Mouse (Mus musculus) brown adipose tissue, adult 24 weeks (tissue): ENCODE data around the gene Urb1. TPM values are rescaled to one million over a fixed set of nuclear protein-coding genes. Genes with fewer than 3 reads are reported as not detected.
A peak's percentile ranks its signal among the peaks of the same experiment; 100 is the strongest.

Experiments
- H3K27ac ChIP-seq: fragments of 200-500 bp; replicated peaks from 2 replicates; pipeline ENCODE4 v1.5.1; 2012; ENCODE audit warnings: low read depth, mild to moderate bottlenecking, low read length
- H3K4me1 ChIP-seq: fragments of 200-500 bp; 2 replicates; pipeline ENCODE4 v1.6.1; 2012; ENCODE audit warnings: low read length, mixed read lengths; ENCODE audit not compliant: control insufficient read depth, insufficient read depth, insufficient read length
- H3K4me3 ChIP-seq: fragments of 200-500 bp; 2 replicates; pipeline ENCODE4 v1.5.1; 2012; ENCODE audit warnings: low read depth, mild to moderate bottlenecking, low read length, moderate library complexity; ENCODE audit not compliant: insufficient read depth
- polyA plus RNA-seq: library from polyadenylated mRNA; stranded (reverse); fragments of >200 nt; gene quantifications from 2 replicates; pipeline ENCODE4 v1.2.4, GENCODE M21; 2012; ENCODE audit not compliant: missing spikeins, insufficient read depth, insufficient read length

The Urb1 gene
- polyA plus RNA-seq, 1 experiment = 7.5 TPM

- H3K4me3 ChIP-seq = no peak overlapping the region
- H3K27ac ChIP-seq = no peak overlapping the region
- peaks cover 4% of the 10 kb centered on the region; the same call in 1 of the 2 replicates for H3K4me1 ChIP-seq
Measured at GRCm38 (mm10) chr16:90801928-90802327, 8.3 kb downstream of the Urb1 start.

- Histone ChIP-seq H3K4me3 (no peak overlapping the region), H3K4me1 (peaks cover 4% of the 10 kb centered on the region; the same call in 1 of the 2 replicates), H3K27ac (no peak overlapping the region)
Measured at GRCm38 (mm10) chr16:90801251-90801650, 9.0 kb downstream of the Urb1 start.

- H3K4me1 ChIP-seq = peaks cover 4% of the 10 kb centered on the region; the same call in 1 of the 2 replicates
- H3K27ac ChIP-seq = no peak overlapping the region
- no peak overlapping the region for H3K4me3 ChIP-seq
Measured at GRCm38 (mm10) chr16:90799840-90800239, 10.4 kb downstream of the Urb1 start.

- Histone ChIP-seq H3K27ac (no peak overlapping the region), H3K4me3 (no peak overlapping the region), H3K4me1 (no peaks in the 10 kb centered on the region)
Measured at GRCm38 (mm10) chr16:90798848-90799247, 11.4 kb downstream of the Urb1 start.

GRCm38 (mm10) chr16:90798446-90798845, 11.8 kb downstream of the Urb1 start:
- Histone ChIP-seq H3K4me3 (no peak overlapping the region), H3K4me1 (no peaks in the 10 kb centered on the region), H3K27ac (no peak overlapping the region)

GRCm38 (mm10) chr16:90794708-90795107, 15.5 kb downstream of the Urb1 start:
- Histone ChIP-seq H3K4me1 (peaks cover 4% of the 10 kb centered on the region; the same call in 1 of the 2 replicates), H3K4me3 (no peak overlapping the region), H3K27ac (no peak overlapping the region)

- H3K27ac ChIP-seq = peak overlapping the region; percentile 1; the same call in 1 of the 2 replicates
- H3K4me3 ChIP-seq = no peak overlapping the region
- H3K4me1 ChIP-seq = peaks cover 4% of the 10 kb centered on the region; the same call in 1 of the 2 replicates
Measured at GRCm38 (mm10) chr16:90792500-90792899, 17.7 kb downstream of the Urb1 start.

GRCm38 (mm10) chr16:90792066-90792465, 18.1 kb downstream of the Urb1 start:
- no peak overlapping the region for H3K4me3 ChIP-seq
- H3K4me1 ChIP-seq = peaks cover 4% of the 10 kb centered on the region; the same call in 1 of the 2 replicates
- no peak overlapping the region for H3K27ac ChIP-seq

- Histone ChIP-seq H3K4me3 (no peak overlapping the region), H3K4me1 (peaks cover 4% of the 10 kb centered on the region; the same call in 1 of the 2 replicates), H3K27ac (no peak overlapping the region)
Measured at GRCm38 (mm10) chr16:90790946-90791345, 19.3 kb downstream of the Urb1 start.

- no peak overlapping the region for H3K27ac ChIP-seq
- peaks cover 4% of the 10 kb centered on the region; the same call in 1 of the 2 replicates for H3K4me1 ChIP-seq
- no peak overlapping the region for H3K4me3 ChIP-seq
Measured at GRCm38 (mm10) chr16:90788580-90788979, 21.6 kb downstream of the Urb1 start.

GRCm38 (mm10) chr16:90785257-90785656, 25.0 kb downstream of the Urb1 start:
- Histone ChIP-seq H3K4me1 (no peaks in the 10 kb centered on the region), H3K27ac (no peak overlapping the region), H3K4me3 (no peak overlapping the region)

GRCm38 (mm10) chr16:90783302-90783701, 26.9 kb downstream of the Urb1 start:
- Histone ChIP-seq H3K4me3 (no peak overlapping the region), H3K4me1 (no peaks in the 10 kb centered on the region), H3K27ac (no peak overlapping the region)

GRCm38 (mm10) chr16:90779783-90780182, 30.4 kb downstream of the Urb1 start:
- Histone ChIP-seq H3K4me3 (no peak overlapping the region), H3K4me1 (no peaks in the 10 kb centered on the region), H3K27ac (no peak overlapping the region)

- Histone ChIP-seq H3K4me1 (no peaks in the 10 kb centered on the region), H3K4me3 (no peak overlapping the region), H3K27ac (no peak overlapping the region)
Measured at GRCm38 (mm10) chr16:90775946-90776520, 34.2 kb downstream of the Urb1 start.

- no peak overlapping the region for H3K27ac ChIP-seq
- H3K4me1 ChIP-seq = no peaks in the 10 kb centered on the region
- H3K4me3 ChIP-seq = no peak overlapping the region
Measured at GRCm38 (mm10) chr16:90774646-90775045, 35.6 kb downstream of the Urb1 start.

GRCm38 (mm10) chr16:90774216-90774615, 36.0 kb downstream of the Urb1 start:
- Histone ChIP-seq H3K27ac (no peak overlapping the region), H3K4me1 (no peaks in the 10 kb centered on the region), H3K4me3 (no peak overlapping the region)
